Mouse (Mus musculus) embryonic facial prominence, embryonic 11.5 days (tissue): ENCODE measurements around the gene Unc79. TPM values are rescaled to one million over a fixed set of nuclear protein-coding genes. Genes with fewer than 3 reads are reported as not detected.

Experiments
- ATAC-seq: fragments of 200-750 bp; cut with Nextera tagmentation; replicated peaks from 2 replicates; pipeline ENCODE4 v1.8.0; 2017; ENCODE audit warnings: low read depth; ENCODE audit not compliant: insufficient number of reproducible peaks, low FRiP score, low TSS enrichment
- DNase-seq: peaks from one replicate; pipeline ENCODE4 v3.0.0-alpha.2; 2015; ENCODE audit warnings: low spot score
- H3K27ac ChIP-seq: fragments of 300-500 bp; sonication (generic); replicated peaks from 2 replicates; pipeline ENCODE4 v1.5.1; 2014; ENCODE audit warnings: mild to moderate bottlenecking, low read depth, low read length, control low read depth
- H3K27me3 ChIP-seq: fragments of 300-500 bp; sonication (generic); 2 replicates; pipeline ENCODE4 v1.6.1; 2014; ENCODE audit warnings: mild to moderate bottlenecking, low read length, moderate library complexity, mixed read lengths; ENCODE audit not compliant: control insufficient read depth, insufficient read depth
- H3K36me3 ChIP-seq: fragments of 300-500 bp; sonication (generic); replicated peaks from 2 replicates; pipeline ENCODE4 v1.6.1; 2014; ENCODE audit warnings: low read depth, mild to moderate bottlenecking, low read length, moderate library complexity, mixed read lengths; ENCODE audit not compliant: control insufficient read depth, insufficient read depth
- H3K4me1 ChIP-seq: fragments of 300-500 bp; sonication (generic); 2 replicates; pipeline ENCODE4 v1.6.1; 2014; ENCODE audit warnings: low read length, mixed read lengths; ENCODE audit not compliant: control insufficient read depth, insufficient read depth
- H3K4me2 ChIP-seq: fragments of 300-500 bp; sonication (generic); 2 replicates; pipeline ENCODE4 v1.6.1; 2014; ENCODE audit warnings: low read depth, mild to moderate bottlenecking, control low read depth, low read length, moderate library complexity
- H3K4me3 ChIP-seq: fragments of 300-500 bp; sonication (generic); 2 replicates; pipeline ENCODE4 v1.5.1; 2014; ENCODE audit warnings: low read depth, low read length, control low read depth
- H3K9ac ChIP-seq: fragments of 300-500 bp; sonication (generic); replicated peaks from 2 replicates; pipeline ENCODE4 v1.6.1; 2014; ENCODE audit warnings: mild to moderate bottlenecking, control low read depth, low read length
- H3K9me3 ChIP-seq: fragments of 300-500 bp; sonication (generic); replicated peaks from 2 replicates; pipeline ENCODE4 v1.6.1; 2016; ENCODE audit warnings: mild to moderate bottlenecking, low read length, inconsistent platforms, mixed read lengths; ENCODE audit not compliant: control insufficient read depth
- WGBS: fragments of 180-500 bp; shearing (Covaris S2); extraction: QIAGEN DNeasy Blood & Tissue Kit; methylation state at CpG from one replicate; pipeline ENCODE4 v1.1.7; 2014; 5-methylcytosine and 5-hydroxymethylcytosine counted together
- polyA plus RNA-seq: library from polyadenylated mRNA; unstranded; fragments of >200 nt; fragmentation: Nextera tagmentation; extraction: Ambion mirVana; gene quantifications from 2 replicates; pipeline ENCODE4 v1.2.1, GENCODE M21; 2014

The Unc79 gene
- polyA plus RNA-seq, 1 experiment from 2014 or later = 0.46 TPM

- DNase-seq (peak; percentile 48), ATAC-seq (no peak)
- no peak overlapping the region for H3K9ac ChIP-seq
- no peak overlapping the region for H3K4me3 ChIP-seq
- no peak overlapping the region for H3K4me2 ChIP-seq
- H3K9me3 ChIP-seq = no peaks in the 10 kb centered on the region
- no peaks in the 10 kb centered on the region for H3K36me3 ChIP-seq
- no peaks in the 10 kb centered on the region for H3K4me1 ChIP-seq
- no peak overlapping the region for H3K27ac ChIP-seq
- 18% methylated on average over 5 of the region's 5 CpGs for WGBS
- no peaks in the 10 kb centered on the region for H3K27me3 ChIP-seq
These were observed 154.9 kb downstream of the Unc79 start for GRCm38 (mm10) chr12:103103601-103104000.

- Histone ChIP-seq H3K27me3 (no peaks in the 10 kb centered on the region), H3K4me3 (no peak overlapping the region), H3K4me1 (no peaks in the 10 kb centered on the region), H3K36me3 (no peaks in the 10 kb centered on the region), H3K9ac (no peak overlapping the region), H3K4me2 (no peak overlapping the region), H3K9me3 (no peaks in the 10 kb centered on the region), H3K27ac (no peak overlapping the region)
- no peak for DNase-seq
- 89% methylated on average over 7 of the region's 7 CpGs for WGBS
- ATAC-seq = no peak
These were observed 160.6 kb downstream of the Unc79 start for GRCm38 (mm10) chr12:103109301-103109700.

- no peak overlapping the region for H3K27ac ChIP-seq
- H3K4me3 ChIP-seq = no peak overlapping the region
- ATAC-seq = no peak
- no peaks in the 10 kb centered on the region for H3K36me3 ChIP-seq
- H3K9ac ChIP-seq = no peak overlapping the region
- no peak overlapping the region for H3K4me2 ChIP-seq
- no peaks in the 10 kb centered on the region for H3K27me3 ChIP-seq
- H3K9me3 ChIP-seq = no peaks in the 10 kb centered on the region
- no peaks in the 10 kb centered on the region for H3K4me1 ChIP-seq
- DNase-seq = no peak
- WGBS = 87% methylated on average over 8 of the region's 8 CpGs
These were observed 168.0 kb downstream of the Unc79 start for GRCm38 (mm10) chr12:103116639-103117038.

- H3K4me3 ChIP-seq = no peak overlapping the region
- DNase-seq (no peak), ATAC-seq (no peak)
- no peaks in the 10 kb centered on the region for H3K9me3 ChIP-seq
- no peak overlapping the region for H3K4me2 ChIP-seq
- no peak overlapping the region for H3K9ac ChIP-seq
- 82% methylated on average over 10 of the region's 10 CpGs for WGBS
- no peaks in the 10 kb centered on the region for H3K4me1 ChIP-seq
- H3K36me3 ChIP-seq = no peaks in the 10 kb centered on the region
- no peaks in the 10 kb centered on the region for H3K27me3 ChIP-seq
- no peak overlapping the region for H3K27ac ChIP-seq
These were observed 169.0 kb downstream of the Unc79 start for GRCm38 (mm10) chr12:103117517-103118193.

GRCm38 (mm10) chr12:103121928-103122327 is 173.3 kb downstream of the Unc79 start:
- no peaks in the 10 kb centered on the region for H3K36me3 ChIP-seq
- no peak overlapping the region for H3K27ac ChIP-seq
- no peak overlapping the region for H3K4me3 ChIP-seq
- ATAC-seq (no peak), DNase-seq (no peak)
- H3K4me2 ChIP-seq = no peak overlapping the region
- 85% methylated on average over 5 of the region's 5 CpGs for WGBS
- H3K9ac ChIP-seq = no peak overlapping the region
- no peaks in the 10 kb centered on the region for H3K4me1 ChIP-seq
- H3K9me3 ChIP-seq = no peaks in the 10 kb centered on the region
- no peaks in the 10 kb centered on the region for H3K27me3 ChIP-seq

GRCm38 (mm10) chr12:103123861-103124260 is 175.2 kb downstream of the Unc79 start:
- Histone ChIP-seq H3K4me1 (no peaks in the 10 kb centered on the region), H3K27ac (no peak overlapping the region)
- ATAC-seq = no peak

GRCm38 (mm10) chr12:103128914-103129313 is 180.3 kb downstream of the Unc79 start:
- H3K9me3 ChIP-seq = no peaks in the 10 kb centered on the region
- no peaks in the 10 kb centered on the region for H3K36me3 ChIP-seq
- no peak overlapping the region for H3K9ac ChIP-seq
- no peak overlapping the region for H3K27ac ChIP-seq
- WGBS = 95% methylated on average over 6 of the region's 6 CpGs
- H3K4me1 ChIP-seq = no peaks in the 10 kb centered on the region
- H3K4me2 ChIP-seq = no peak overlapping the region
- no peaks in the 10 kb centered on the region for H3K27me3 ChIP-seq
- H3K4me3 ChIP-seq = no peak overlapping the region
- DNase-seq = no peak
- no peak for ATAC-seq

More at GRCm38 (mm10) chr12:103123861-103124260, 175.2 kb downstream of the Unc79 start:
- 85% methylated on average over 1 of the region's 1 CpGs for WGBS
- H3K9me3 ChIP-seq = no peaks in the 10 kb centered on the region
- no peak overlapping the region for H3K9ac ChIP-seq
- no peak overlapping the region for H3K4me3 ChIP-seq
- DNase-seq = no peak
- H3K27me3 ChIP-seq = no peaks in the 10 kb centered on the region
- no peak overlapping the region for H3K4me2 ChIP-seq
- no peaks in the 10 kb centered on the region for H3K36me3 ChIP-seq

GRCm38 (mm10) chr12:103129395-103130248 is 181.0 kb downstream of the Unc79 start:
- ATAC-seq (no peak), DNase-seq (no peak)
- Histone ChIP-seq H3K27me3 (no peaks in the 10 kb centered on the region), H3K9ac (no peak overlapping the region), H3K27ac (no peak overlapping the region), H3K4me3 (no peak overlapping the region), H3K4me1 (no peaks in the 10 kb centered on the region), H3K4me2 (no peak overlapping the region), H3K9me3 (no peaks in the 10 kb centered on the region), H3K36me3 (no peaks in the 10 kb centered on the region)
- 88% methylated on average over 17 of the region's 17 CpGs for WGBS
